Mouse (Mus musculus): ENCODE measurements at regions not wholly inside any gene's neighbourhood (a gene's known extent, or its start where the extent isn't known, plus 50 kb on each side); places are given as distances from the start of the nearest gene placed in this dataset.

- no peak for DNase-seq (ENCODE audit: low read depth, low spot score)
Measured at GRCm38 (mm10) chr12:71778137-71778536, 52.7 kb upstream of the Daam1 start.

- DNase-seq (ENCODE audit: low read depth, low spot score) = no peak
Measured at GRCm38 (mm10) chr12:71778948-71779347, 51.9 kb upstream of the Daam1 start.

- DNase-seq (ENCODE audit: low read depth, low spot score) = no peak
Measured at GRCm38 (mm10) chr12:71779418-71779817, 51.5 kb upstream of the Daam1 start.
